Mouse (Mus musculus): ENCODE measurements around the gene Fam90a1a.

DNA sequence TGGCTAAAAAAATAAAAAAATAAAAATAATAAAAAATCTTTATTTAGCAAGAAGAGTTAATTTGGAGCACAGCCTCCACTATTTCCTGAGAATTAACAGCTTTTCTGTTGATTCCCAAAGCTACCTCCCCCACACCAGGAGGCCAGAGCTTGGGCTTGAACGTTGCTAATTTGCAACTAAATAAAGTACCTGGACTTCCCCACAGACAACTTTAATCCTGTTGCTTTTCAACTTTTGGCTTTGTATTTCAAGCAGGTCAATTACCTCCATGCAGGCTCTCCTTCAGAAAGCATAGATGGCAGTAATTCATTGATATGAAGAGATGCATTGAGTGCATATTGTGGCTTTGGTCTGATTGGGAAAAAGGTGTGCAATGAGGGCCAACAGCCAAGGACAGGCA is 46.6 kb upstream of the Fam90a1a start:
- TF ChIP-seq POLR2A (IDR thresholded peaks at IDR 0.05; ENCODE audit: low read depth, low read length) (no peak), CTCF (IDR thresholded peaks at IDR 0.05; ENCODE audit: extremely low read depth, insufficient read length, insufficient replicate concordance, low read depth, low read length) (no peak)

All from small intestine, adult 2 months (tissue).